Mouse (Mus musculus) lung, adult 2 months (tissue): ENCODE results near the gene Rin2.

Experiments used
- CTCF ChIP-seq: fragments of 200-500 bp; IDR thresholded peaks from 2 replicates; pipeline ENCODE4 v1.5.1; 2011; ENCODE audit warnings: mild to moderate bottlenecking, low read length, control low read depth; ENCODE audit not compliant: insufficient read depth
- POLR2A ChIP-seq: fragments of 200-500 bp; IDR thresholded peaks from 2 replicates; pipeline ENCODE4 v1.6.1; 2011; ENCODE audit warnings: low read depth, mild to moderate bottlenecking, control low read depth, low read length, borderline replicate concordance; ENCODE audit errors: extremely low read depth

DNA sequence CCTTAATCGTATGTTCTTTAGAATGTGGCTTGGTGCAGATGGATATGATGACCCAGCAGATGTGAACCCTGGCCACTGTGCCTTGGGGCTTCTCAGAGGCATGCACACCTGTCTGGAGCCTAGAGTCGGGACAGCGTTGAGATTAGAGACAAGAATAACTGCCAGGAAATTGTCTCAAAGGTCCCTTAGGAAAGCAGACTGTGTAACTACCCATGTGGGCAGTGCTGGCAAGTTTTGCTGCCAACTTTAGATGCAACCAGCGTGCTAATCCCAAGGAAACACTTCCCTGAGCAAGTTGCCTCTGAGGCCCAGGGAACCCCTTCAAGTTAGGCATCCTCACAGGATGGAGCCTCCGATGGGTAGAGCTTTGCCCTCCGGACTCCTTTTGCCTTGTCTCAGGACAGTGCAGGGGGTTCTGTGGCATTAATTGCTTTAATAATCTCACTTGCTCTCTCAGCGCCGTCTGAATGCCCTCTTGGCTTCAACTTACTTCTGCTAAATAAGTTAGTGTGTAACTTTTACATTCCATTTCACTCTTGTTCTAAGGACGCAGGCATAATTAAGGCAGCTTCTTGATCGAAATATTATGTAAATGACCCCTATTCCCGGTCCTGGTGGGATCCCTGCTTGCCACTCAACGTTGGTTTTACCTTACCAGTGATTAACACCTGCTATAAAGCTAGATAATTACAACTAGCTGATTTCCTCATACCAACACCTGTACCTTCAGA, 26.8 kb downstream of the Rin2 start:
- no peak for TF ChIP-seq CTCF
- TF ChIP-seq POLR2A, result no peak
